Mouse (Mus musculus) forebrain, embryonic 14.5 days (tissue): ENCODE measurements around the gene Kdsr. TPM values are rescaled to one million over a fixed set of nuclear protein-coding genes. Genes with fewer than 3 reads are reported as not detected.

Experiments used
- ATAC-seq: fragments of 200-750 bp; cut with Nextera tagmentation; 2 replicates; pipeline ENCODE4 v1.8.0; 2017; ENCODE audit warnings: mild to moderate bottlenecking, moderate library complexity
- DNase-seq: peaks from one replicate; pipeline ENCODE4 v3.0.0-alpha.2; 2015; ENCODE audit warnings: low spot score
- H3K27ac ChIP-seq: fragments of 300-500 bp; sonication (generic); 2 replicates; pipeline ENCODE4 v1.5.1; 2014; ENCODE audit warnings: low read depth, mild to moderate bottlenecking, control low read depth, low read length, moderate library complexity
- H3K27me3 ChIP-seq: fragments of 300-500 bp; sonication (generic); replicated peaks from 2 replicates; pipeline ENCODE4 v1.6.1; 2014; ENCODE audit warnings: low read length, control low read depth, mixed read lengths; ENCODE audit not compliant: control insufficient read depth, insufficient read depth
- H3K36me3 ChIP-seq: fragments of 300-500 bp; sonication (generic); 2 replicates; pipeline ENCODE4 v1.6.1; 2014; ENCODE audit warnings: low read length, control low read depth; ENCODE audit not compliant: control insufficient read depth, insufficient read depth
- H3K4me1 ChIP-seq: fragments of 300-500 bp; sonication (generic); 2 replicates; pipeline ENCODE4 v1.6.1; 2014; ENCODE audit warnings: antibody characterized with exemption, low read length, control low read depth; ENCODE audit not compliant: control insufficient read depth, insufficient read depth
- H3K4me2 ChIP-seq: fragments of 300-500 bp; sonication (generic); 2 replicates; pipeline ENCODE4 v1.6.1; 2014; ENCODE audit warnings: mild to moderate bottlenecking, control low read depth, low read length
- H3K4me3 ChIP-seq: fragments of 300-500 bp; sonication (generic); 2 replicates; pipeline ENCODE4 v1.5.1; 2014; ENCODE audit warnings: low read depth, low read length, control low read depth
- H3K9ac ChIP-seq: fragments of 300-500 bp; sonication (generic); 2 replicates; pipeline ENCODE4 v1.6.1; 2014; ENCODE audit warnings: mild to moderate bottlenecking, low read length, control low read depth, moderate library complexity
- H3K9me3 ChIP-seq: fragments of 300-500 bp; sonication (generic); replicated peaks from 2 replicates; pipeline ENCODE4 v1.6.1; 2016; ENCODE audit warnings: low read length, control low read depth, mixed read lengths; ENCODE audit not compliant: control insufficient read depth
- WGBS: fragments of 180-500 bp; shearing (Covaris S2); extraction: QIAGEN DNeasy Blood & Tissue Kit; methylation state at CpG from one replicate; pipeline ENCODE4 v1.1.7; 2014; 5-methylcytosine and 5-hydroxymethylcytosine counted together
- polyA plus RNA-seq: library from polyadenylated mRNA; unstranded; fragments of >200 nt; fragmentation: Nextera tagmentation; extraction: Ambion mirVana; gene quantifications from 2 replicates; pipeline ENCODE4 v1.2.1, GENCODE M21; 2014

Kdsr gene
- polyA plus RNA-seq, result 13.7 and 15.8 TPM in 2 replicates

- H3K27ac ChIP-seq, result peak within 1 kb of the TSS; percentile 85
- ATAC-seq (peak; percentile 100), DNase-seq (peak; percentile 99)
- WGBS, result 3% methylated on average over 51 of the region's 51 CpGs
- no peaks in the 10 kb centered on the region for H3K9me3 ChIP-seq
- H3K4me1 ChIP-seq, result peaks cover 4% of the 10 kb centered on the region
- H3K9ac ChIP-seq, result peak within 1 kb of the TSS; percentile 81
- peak within 1 kb of the TSS; percentile 94 for H3K4me2 ChIP-seq
- H3K27me3 ChIP-seq, result no peaks in the 10 kb centered on the region
- H3K4me3 ChIP-seq, result peak within 1 kb of the TSS; percentile 72
- peaks cover 5% of the 10 kb centered on the region; the same call in 1 of the 2 replicates for H3K36me3 ChIP-seq
Measured at GRCm38 (mm10) chr1:106759572-106760435, at the start of gene Kdsr. Gene Kdsr, minus strand, starts transcription at chr1:106759727.

- Histone ChIP-seq H3K36me3 (no peaks in the 10 kb centered on the region), H3K27me3 (no peaks in the 10 kb centered on the region), H3K27ac (no peak overlapping the region), H3K4me1 (peaks cover 7% of the 10 kb centered on the region), H3K9ac (no peak overlapping the region), H3K9me3 (no peaks in the 10 kb centered on the region), H3K4me3 (no peak overlapping the region), H3K4me2 (no peak overlapping the region)
- ATAC-seq (no peak), DNase-seq (no peak)
- WGBS, result 82% methylated on average over 3 of the region's 3 CpGs
Measured at GRCm38 (mm10) chr1:106799931-106800330, 40.4 kb upstream of the Kdsr start.

GRCm38 (mm10) chr1:106799406-106799805 lies 39.9 kb upstream of the Kdsr start:
- Histone ChIP-seq H3K4me1 (peaks cover 9% of the 10 kb centered on the region), H3K9ac (no peak overlapping the region), H3K9me3 (no peaks in the 10 kb centered on the region), H3K36me3 (no peaks in the 10 kb centered on the region), H3K4me2 (no peak overlapping the region), H3K27ac (no peak overlapping the region), H3K27me3 (no peaks in the 10 kb centered on the region), H3K4me3 (no peak overlapping the region)
- ATAC-seq (no peak), DNase-seq (no peak)
- WGBS, result 67% methylated on average over 1 of the region's 1 CpGs

GRCm38 (mm10) chr1:106796987-106797779 lies 37.7 kb upstream of the Kdsr start:
- ATAC-seq, result peak; percentile 38
- H3K4me2 ChIP-seq, result peak overlapping the region; percentile 66
- WGBS, result 63% methylated on average over 7 of the region's 7 CpGs
- peaks cover 12% of the 10 kb centered on the region for H3K4me1 ChIP-seq
- H3K9me3 ChIP-seq, result no peaks in the 10 kb centered on the region
- H3K27me3 ChIP-seq, result no peaks in the 10 kb centered on the region
- no peak for DNase-seq
- peak overlapping the region; percentile 99 for H3K4me3 ChIP-seq
- H3K9ac ChIP-seq, result no peak overlapping the region
- 0 out of 2 replicates have a peak, but pooled peaks cover 5% of the 10 kb centered on the region for H3K36me3 ChIP-seq
- H3K27ac ChIP-seq, result no peak overlapping the region

GRCm38 (mm10) chr1:106796542-106796924 lies 37.0 kb upstream of the Kdsr start, which contains the start of gene Vps4b:
Gene Vps4b, minus strand, starts transcription at chr1:106796728.
- peak within 1 kb of the TSS; percentile 99 for H3K4me3 ChIP-seq
- H3K27ac ChIP-seq, result peak within 1 kb of the TSS; percentile 82
- ATAC-seq (peak; percentile 99), DNase-seq (peak; percentile 99)
- peak within 1 kb of the TSS; percentile 66 for H3K4me2 ChIP-seq
- peak within 1 kb of the TSS; percentile 98 for H3K9ac ChIP-seq
- no peaks in the 10 kb centered on the region for H3K27me3 ChIP-seq
- under 1% methylated on average over 23 of the region's 23 CpGs for WGBS
- H3K9me3 ChIP-seq, result no peaks in the 10 kb centered on the region
- H3K36me3 ChIP-seq, result 0 out of 2 replicates have a peak, but pooled peaks cover 5% of the 10 kb centered on the region
- H3K4me1 ChIP-seq, result peaks cover 12% of the 10 kb centered on the region

- Histone ChIP-seq H3K9ac (peak overlapping the region; percentile 98), H3K9me3 (no peaks in the 10 kb centered on the region), H3K27ac (peak overlapping the region; percentile 82), H3K4me3 (peak overlapping the region; percentile 99), H3K4me1 (peaks cover 12% of the 10 kb centered on the region), H3K4me2 (peak overlapping the region; percentile 66), H3K36me3 (0 out of 2 replicates have a peak, but pooled peaks cover 5% of the 10 kb centered on the region), H3K27me3 (no peaks in the 10 kb centered on the region)
- DNase-seq (peak; percentile 20), ATAC-seq (peak; percentile 85)
- WGBS, result 3% methylated on average over 51 of the region's 51 CpGs
Measured at GRCm38 (mm10) chr1:106795634-106796541, 36.4 kb upstream of the Kdsr start.

- Histone ChIP-seq H3K4me2 (no peak overlapping the region), H3K27ac (no peak overlapping the region), H3K4me3 (no peak overlapping the region), H3K27me3 (no peaks in the 10 kb centered on the region), H3K9me3 (no peaks in the 10 kb centered on the region), H3K9ac (no peak overlapping the region), H3K4me1 (no peaks in the 10 kb centered on the region), H3K36me3 (peaks cover 76% of the 10 kb centered on the region)
- ATAC-seq, result no peak
- WGBS, result 95% methylated on average over 4 of the region's 4 CpGs
- no peak for DNase-seq
Measured at GRCm38 (mm10) chr1:106774896-106775295, 15.4 kb upstream of the Kdsr start.

- ATAC-seq, result no peak
- Histone ChIP-seq H3K27ac (no peak overlapping the region), H3K4me2 (no peak overlapping the region), H3K9ac (no peak overlapping the region), H3K4me1 (no peaks in the 10 kb centered on the region), H3K4me3 (no peak overlapping the region), H3K27me3 (no peaks in the 10 kb centered on the region), H3K36me3 (peaks cover 73% of the 10 kb centered on the region), H3K9me3 (no peaks in the 10 kb centered on the region)
- 94% methylated on average over 9 of the region's 9 CpGs for WGBS
- DNase-seq, result no peak
Measured at GRCm38 (mm10) chr1:106774092-106774491, 14.6 kb upstream of the Kdsr start.
